Mouse (Mus musculus): Measurements from ENCODE around the gene Ldlrad3. TPM values are rescaled to one million over a fixed set of nuclear protein-coding genes. Genes with fewer than 3 reads are reported as not detected.
A peak's percentile ranks its signal among the peaks of the same experiment; 100 is the strongest.

The Ldlrad3 gene
- total and polyA plus RNA-seq, 3 experiments = 3.3 to 4.8 (median 3.8) TPM

GRCm38 (mm10) chr2:102146386-102146785, 39.8 kb downstream of the Ldlrad3 start:
- intact Hi-C loops (cut with DNase I) = no loop called here
- no peak for DNase-seq
- Histone ChIP-seq H3K36me3 (ENCODE audit: control insufficient read depth, insufficient read depth, low read length) (no peaks in the 10 kb centered on the region), H3K4me3 (no peak overlapping the region; the same call in 1 of the 2 replicates), H3K79me2 (replicated peaks; ENCODE audit: control insufficient read depth, insufficient read depth, low read length) (no peaks in the 10 kb centered on the region), H3K4me1 (ENCODE audit: control insufficient read depth, insufficient read depth, low read length) (peaks cover 4% of the 10 kb centered on the region), H3K9ac (ENCODE audit: low read depth, low read length) (no peak overlapping the region), H3K27me3 (ENCODE audit: control insufficient read depth, insufficient read depth, low read length) (no peaks in the 10 kb centered on the region), H3K27ac (no peak overlapping the region)
- no peak for TF ChIP-seq EP300 (IDR thresholded peaks at IDR 0.05; ENCODE audit: insufficient read depth, low read depth, low read length)
- WGBS = 58% methylated on average over 8 of the region's 8 CpGs

GRCm38 (mm10) chr2:102145036-102145435, 41.1 kb downstream of the Ldlrad3 start:
- no peak for DNase-seq
- 89% methylated on average over 3 of the region's 3 CpGs for WGBS
- no peak overlapping the region for H3K4me3 ChIP-seq
- TF ChIP-seq CTCF (IDR thresholded peaks at IDR 0.05) = no peak
- H3K27me3 ChIP-seq (ENCODE audit: control insufficient read depth, insufficient read depth, low read length) = no peaks in the 10 kb centered on the region
- no peak overlapping the region for H3K9ac ChIP-seq (ENCODE audit: low read depth, low read length)
- no peaks in the 10 kb centered on the region for H3K79me2 ChIP-seq (replicated peaks; ENCODE audit: control insufficient read depth, insufficient read depth, low read length)
- intact Hi-C loops (cut with DNase I) = no loop called here
- no peak overlapping the region for H3K27ac ChIP-seq
- peaks cover 5% of the 10 kb centered on the region for H3K4me1 ChIP-seq (ENCODE audit: control insufficient read depth, insufficient read depth, low read length)
- H3K36me3 ChIP-seq (ENCODE audit: control insufficient read depth, insufficient read depth, low read length) = no peaks in the 10 kb centered on the region

DNA sequence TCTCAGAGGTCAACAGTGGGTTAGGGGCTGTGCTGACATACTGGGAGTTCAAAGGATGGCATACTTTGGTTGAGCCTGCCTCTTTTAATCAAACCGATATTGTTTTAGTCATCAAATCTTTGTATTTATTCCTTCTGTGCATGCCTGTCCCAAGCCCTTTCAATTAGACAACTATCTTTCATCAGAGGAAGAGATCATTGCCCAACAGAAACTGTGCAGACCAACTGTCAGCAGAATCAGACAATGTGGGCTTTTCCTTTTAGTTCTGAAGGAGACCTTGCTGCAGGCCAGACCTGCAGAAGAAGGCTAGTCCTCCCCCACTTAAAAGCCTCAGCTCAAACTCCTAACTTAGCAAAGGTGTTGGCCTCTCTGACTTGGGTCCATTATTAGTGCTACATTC, 41.9 kb downstream of the Ldlrad3 start:
- H3K9ac ChIP-seq (ENCODE audit: low read depth, low read length) = no peak overlapping the region
- DNase-seq = no peak
- peaks cover 5% of the 10 kb centered on the region for H3K4me1 ChIP-seq (ENCODE audit: control insufficient read depth, insufficient read depth, low read length)
- intact Hi-C loops (cut with DNase I) = no loop called here
- H3K27me3 ChIP-seq (ENCODE audit: control insufficient read depth, insufficient read depth, low read length) = no peaks in the 10 kb centered on the region
- 95% methylated on average over 1 of the region's 1 CpGs for WGBS
- H3K4me3 ChIP-seq = no peak overlapping the region
- TF ChIP-seq CTCF (IDR thresholded peaks at IDR 0.05) (no peak), POLR2A (IDR thresholded peaks at IDR 0.05; ENCODE audit: insufficient read depth, low read depth, low read length) (no peak), EP300 (IDR thresholded peaks at IDR 0.05; ENCODE audit: insufficient read depth, low read depth, low read length) (no peak)
- H3K27ac ChIP-seq = no peak overlapping the region
- H3K79me2 ChIP-seq (replicated peaks; ENCODE audit: control insufficient read depth, insufficient read depth, low read length) = no peaks in the 10 kb centered on the region
- no peaks in the 10 kb centered on the region for H3K36me3 ChIP-seq (ENCODE audit: control insufficient read depth, insufficient read depth, low read length)

- DNase-seq = no peak
- Histone ChIP-seq H3K27ac (peak overlapping the region; percentile 12; the same call in 1 of the 2 replicates), H3K79me2 (replicated peaks; ENCODE audit: control insufficient read depth, insufficient read depth, low read length) (peaks cover 2% of the 10 kb centered on the region; the same call in 1 of the 2 replicates), H3K4me3 (no peak overlapping the region), H3K27me3 (ENCODE audit: control insufficient read depth, insufficient read depth, low read length) (no peaks in the 10 kb centered on the region), H3K9ac (ENCODE audit: low read depth, low read length) (no peak overlapping the region), H3K36me3 (ENCODE audit: control insufficient read depth, insufficient read depth, low read length) (no peaks in the 10 kb centered on the region), H3K4me1 (ENCODE audit: control insufficient read depth, insufficient read depth, low read length) (peaks cover 5% of the 10 kb centered on the region)
- no peak for TF ChIP-seq POLR2A (IDR thresholded peaks at IDR 0.05; ENCODE audit: insufficient read depth, low read depth, low read length)
- intact Hi-C loops (cut with DNase I) = no loop called here
- WGBS = 93% methylated on average over 14 of the region's 14 CpGs
These were observed 43.4 kb downstream of the Ldlrad3 start for GRCm38 (mm10) chr2:102142654-102143271.

GRCm38 (mm10) chr2:102142197-102142623, 44.0 kb downstream of the Ldlrad3 start:
- DNase-seq = peak in 1 of 2 experiments; percentile 31
- Histone ChIP-seq H3K9ac (ENCODE audit: low read depth, low read length) (no peak overlapping the region), H3K4me1 (ENCODE audit: control insufficient read depth, insufficient read depth, low read length) (peaks cover 5% of the 10 kb centered on the region), H3K36me3 (ENCODE audit: control insufficient read depth, insufficient read depth, low read length) (no peaks in the 10 kb centered on the region), H3K79me2 (replicated peaks; ENCODE audit: control insufficient read depth, insufficient read depth, low read length) (peaks cover 2% of the 10 kb centered on the region; the same call in 1 of the 2 replicates), H3K27me3 (ENCODE audit: control insufficient read depth, insufficient read depth, low read length) (no peaks in the 10 kb centered on the region), H3K4me3 (no peak overlapping the region), H3K27ac (peak overlapping the region; percentile 12; the same call in 1 of the 2 replicates)
- 45% methylated on average over 4 of the region's 4 CpGs for WGBS
- TF ChIP-seq CTCF (IDR thresholded peaks at IDR 0.05) (no peak), POLR2A (IDR thresholded peaks at IDR 0.05; ENCODE audit: insufficient read depth, low read depth, low read length) (no peak), EP300 (IDR thresholded peaks at IDR 0.05; ENCODE audit: insufficient read depth, low read depth, low read length) (no peak)
- intact Hi-C loops (cut with DNase I) = no loop called here

DNA sequence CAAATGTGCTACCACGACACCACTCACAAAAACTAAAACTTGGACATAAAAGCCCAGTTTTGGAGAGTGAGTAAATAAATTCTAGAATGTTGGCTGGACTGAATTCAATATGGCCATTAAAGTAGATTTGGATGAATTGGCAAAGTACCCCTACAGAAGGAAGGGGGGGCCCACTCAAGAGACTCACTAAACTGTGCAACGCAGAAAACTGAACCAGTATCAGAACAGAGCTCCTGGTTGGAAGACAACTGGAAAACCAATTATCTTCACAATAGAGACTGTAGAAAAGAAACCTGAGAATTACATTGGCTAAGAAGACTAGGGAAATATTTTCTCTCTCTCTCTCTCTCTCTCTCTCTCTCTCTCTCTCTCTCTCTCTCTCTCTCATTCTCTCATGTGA, 45.0 kb downstream of the Ldlrad3 start:
- intact Hi-C loops (cut with DNase I) = no loop called here
- Histone ChIP-seq H3K9ac (ENCODE audit: low read depth, low read length) (no peak overlapping the region), H3K27ac (no peak overlapping the region), H3K27me3 (ENCODE audit: control insufficient read depth, insufficient read depth, low read length) (no peaks in the 10 kb centered on the region), H3K36me3 (ENCODE audit: control insufficient read depth, insufficient read depth, low read length) (no peaks in the 10 kb centered on the region), H3K4me3 (no peak overlapping the region), H3K79me2 (replicated peaks; ENCODE audit: control insufficient read depth, insufficient read depth, low read length) (peaks cover 2% of the 10 kb centered on the region; the same call in 1 of the 2 replicates), H3K4me1 (ENCODE audit: control insufficient read depth, insufficient read depth, low read length) (peaks cover 4% of the 10 kb centered on the region)
- no peak for DNase-seq
- TF ChIP-seq EP300 (IDR thresholded peaks at IDR 0.05; ENCODE audit: insufficient read depth, low read depth, low read length) (no peak), POLR2A (IDR thresholded peaks at IDR 0.05; ENCODE audit: insufficient read depth, low read depth, low read length) (no peak), CTCF (IDR thresholded peaks at IDR 0.05) (no peak)
- 80% methylated on average over 2 of the region's 2 CpGs for WGBS
